Mouse (Mus musculus): ENCODE measurements around the gene Mrps15.
"Not testable (repeated sequence)": the region's sequence is repeated elsewhere in the genome, so short reads cannot be mapped to it uniquely, and the experiment has no call there.

The Mrps15 gene

DNA sequence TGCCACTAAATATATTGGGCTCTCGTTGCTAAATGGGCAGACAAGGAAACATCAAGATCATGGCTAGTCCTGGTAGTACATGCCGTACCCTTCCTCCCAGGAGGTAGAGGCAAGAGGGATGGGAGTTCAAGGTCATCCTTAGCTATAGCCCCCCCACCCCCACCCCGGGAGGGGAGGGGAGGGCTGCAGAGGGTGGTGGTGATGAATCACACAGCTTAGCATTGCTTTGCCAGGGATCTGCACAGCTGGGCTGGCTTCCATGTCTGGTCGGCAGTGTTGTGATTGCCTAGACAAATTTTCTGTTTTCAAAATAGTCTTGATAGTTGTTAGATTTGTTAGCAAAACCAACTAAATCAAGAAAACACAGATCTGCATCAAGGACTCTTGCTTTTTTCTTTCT, 32.5 kb downstream of the Mrps15 start:
- no peak for DNase-seq

DNA sequence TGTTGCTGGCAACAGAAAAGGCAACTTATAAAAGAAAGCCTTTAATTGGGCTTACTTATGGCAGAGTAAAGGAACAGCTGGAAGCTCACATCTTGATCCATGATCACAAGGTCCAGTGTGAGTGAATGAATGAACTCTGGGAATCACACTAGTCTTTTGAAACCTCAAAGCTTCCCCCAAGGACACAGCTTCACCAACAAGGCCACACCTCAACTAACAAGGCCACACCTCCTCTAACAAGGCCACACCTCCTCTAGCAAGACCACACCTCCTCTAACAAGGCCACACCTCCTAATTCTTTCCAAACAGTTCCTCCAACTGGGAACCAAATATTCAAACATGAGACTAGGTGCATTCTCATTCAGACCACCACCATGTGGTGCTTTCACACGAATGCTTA, 34.9 kb downstream of the Mrps15 start:
- DNase-seq = no peak

DNA sequence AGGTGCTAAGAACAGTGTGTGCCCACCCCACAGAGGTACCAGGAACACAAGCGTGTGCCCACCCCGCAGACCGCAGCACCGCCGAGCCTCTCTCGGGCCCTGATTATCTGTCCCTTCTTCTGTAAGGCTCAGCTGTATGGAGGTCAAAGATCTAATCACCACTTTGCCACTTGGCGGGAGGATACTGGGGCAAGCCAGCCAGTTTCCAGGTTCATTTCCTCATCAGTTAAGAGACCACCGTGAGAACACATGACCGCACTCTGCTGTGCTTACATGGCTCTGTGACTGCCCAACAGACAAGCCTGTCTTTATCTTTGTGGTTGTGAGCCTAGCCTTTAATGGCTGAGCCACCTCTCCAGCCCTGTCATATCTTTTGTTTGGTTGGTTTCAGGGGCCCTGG, 36.3 kb downstream of the Mrps15 start:
- no peak for DNase-seq

DNA sequence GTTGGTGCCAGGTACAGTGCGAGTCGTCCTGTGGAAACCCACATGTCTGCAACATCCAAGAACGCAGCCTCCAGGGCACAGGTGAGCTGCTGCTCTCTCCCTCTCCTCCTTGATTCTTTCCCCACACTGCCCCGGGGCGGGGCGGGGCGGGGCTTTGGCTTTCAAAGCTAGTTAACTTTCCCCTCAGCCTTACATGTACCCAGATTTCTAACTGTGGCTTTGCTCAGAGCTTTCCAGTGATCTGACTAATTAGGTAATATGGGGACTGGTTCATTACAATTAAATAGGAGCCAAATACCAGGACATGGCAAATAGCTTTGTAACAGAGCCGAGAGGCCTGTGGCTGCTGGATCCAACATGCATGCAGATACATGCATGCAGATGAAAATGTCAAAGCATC, 37.7 kb downstream of the Mrps15 start:
- DNase-seq = no peak

DNA sequence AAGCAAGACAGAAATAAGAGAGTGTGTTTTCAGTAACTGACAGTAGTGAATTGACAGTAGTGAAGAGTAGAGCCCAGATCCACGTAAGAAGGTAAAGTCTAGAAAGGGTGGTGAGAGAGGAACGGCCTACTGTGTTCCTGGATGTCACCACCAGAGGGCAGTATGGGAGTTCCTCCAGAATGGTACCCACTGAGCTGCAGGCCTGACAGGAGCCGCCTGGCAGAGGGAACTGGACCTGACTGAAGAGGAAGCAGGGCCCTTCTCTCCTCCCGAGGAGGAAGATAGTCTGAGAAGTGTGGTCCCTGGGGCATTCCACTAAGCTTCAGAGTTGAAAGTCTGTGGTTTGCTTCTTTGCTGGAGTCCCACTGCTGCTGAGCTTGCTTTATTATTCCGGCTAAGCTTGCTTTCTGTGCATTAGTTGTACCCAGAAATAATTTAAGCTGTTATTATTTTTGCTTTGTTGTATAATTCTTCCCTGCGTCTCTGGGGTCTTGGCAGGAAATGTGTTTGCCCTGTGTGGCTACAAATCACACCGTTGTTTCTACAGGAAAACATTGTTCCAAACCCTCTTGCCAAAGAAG, 39.4 kb downstream of the Mrps15 start:
- DNase-seq = peak; percentile 86 to 90

DNA sequence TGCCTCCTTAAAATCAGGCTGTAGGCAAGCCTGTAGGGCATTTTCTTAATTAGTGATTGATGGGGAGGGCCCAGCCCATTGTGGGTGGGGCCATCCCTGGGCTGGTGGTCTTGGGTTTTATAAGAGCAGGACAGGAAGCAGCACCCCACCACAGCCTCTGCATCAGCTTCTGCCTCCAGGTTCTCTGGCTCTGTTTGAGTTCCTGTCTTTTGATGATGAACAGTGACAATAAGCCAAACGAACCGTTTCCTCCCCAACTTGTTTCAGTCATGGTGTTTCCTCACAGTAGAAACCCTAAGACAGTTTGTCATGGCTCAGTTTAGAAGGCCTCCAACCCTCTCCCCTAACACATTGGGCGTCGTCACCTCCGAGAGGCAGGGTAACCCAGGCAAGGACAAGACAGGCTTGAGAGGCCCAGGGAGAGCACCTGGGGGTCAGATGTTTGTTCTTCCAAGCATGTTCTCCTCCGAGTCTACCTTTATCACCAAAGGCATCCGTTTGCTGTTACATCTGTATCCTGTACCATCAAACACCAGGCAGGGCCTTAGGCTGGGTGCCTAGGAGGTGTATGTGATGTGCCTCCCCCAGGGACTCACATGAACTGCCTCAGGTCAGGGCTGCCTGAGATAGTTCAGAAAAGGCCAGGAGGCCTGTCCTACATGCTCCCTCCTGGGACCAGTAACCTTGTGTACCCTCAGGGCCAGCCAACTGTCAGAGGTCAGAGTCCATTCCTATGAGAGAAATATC, 43.5 kb downstream of the Mrps15 start:
- no peak for DNase-seq

DNA sequence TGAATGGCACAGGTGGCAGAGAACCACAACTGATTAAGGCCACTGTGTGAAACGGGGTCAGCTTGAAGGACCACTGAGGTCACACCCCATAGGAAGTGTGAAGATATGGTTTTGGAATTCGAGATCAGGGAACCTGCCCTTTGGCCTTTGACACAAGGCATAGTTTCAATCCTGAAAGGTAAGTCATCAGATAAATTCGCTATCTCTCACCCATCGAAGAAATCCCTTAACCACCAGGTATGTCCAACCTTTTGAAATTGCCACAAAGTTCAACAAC, 44.1 kb downstream of the Mrps15 start:
- no peak for DNase-seq

DNA sequence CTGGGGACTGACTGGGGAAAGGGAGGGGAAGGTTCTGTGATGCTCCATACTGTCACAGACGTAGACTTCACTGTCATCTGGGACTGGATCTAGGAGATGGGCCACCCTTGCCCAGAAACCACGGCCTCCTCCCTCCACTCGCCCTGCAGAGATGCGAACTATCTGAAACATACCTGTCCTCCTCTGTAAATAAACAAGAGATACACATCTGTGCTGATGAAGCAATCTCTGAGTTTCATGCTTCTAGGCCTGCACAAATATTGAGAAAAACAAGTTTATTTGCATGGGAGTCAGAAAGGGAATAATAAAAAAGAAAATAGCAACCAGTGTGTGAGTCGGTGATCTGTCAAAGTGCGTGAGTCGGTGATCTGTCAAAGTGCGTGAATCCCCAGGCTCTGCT, 45.1 kb downstream of the Mrps15 start:
- no peak for DNase-seq

DNA sequence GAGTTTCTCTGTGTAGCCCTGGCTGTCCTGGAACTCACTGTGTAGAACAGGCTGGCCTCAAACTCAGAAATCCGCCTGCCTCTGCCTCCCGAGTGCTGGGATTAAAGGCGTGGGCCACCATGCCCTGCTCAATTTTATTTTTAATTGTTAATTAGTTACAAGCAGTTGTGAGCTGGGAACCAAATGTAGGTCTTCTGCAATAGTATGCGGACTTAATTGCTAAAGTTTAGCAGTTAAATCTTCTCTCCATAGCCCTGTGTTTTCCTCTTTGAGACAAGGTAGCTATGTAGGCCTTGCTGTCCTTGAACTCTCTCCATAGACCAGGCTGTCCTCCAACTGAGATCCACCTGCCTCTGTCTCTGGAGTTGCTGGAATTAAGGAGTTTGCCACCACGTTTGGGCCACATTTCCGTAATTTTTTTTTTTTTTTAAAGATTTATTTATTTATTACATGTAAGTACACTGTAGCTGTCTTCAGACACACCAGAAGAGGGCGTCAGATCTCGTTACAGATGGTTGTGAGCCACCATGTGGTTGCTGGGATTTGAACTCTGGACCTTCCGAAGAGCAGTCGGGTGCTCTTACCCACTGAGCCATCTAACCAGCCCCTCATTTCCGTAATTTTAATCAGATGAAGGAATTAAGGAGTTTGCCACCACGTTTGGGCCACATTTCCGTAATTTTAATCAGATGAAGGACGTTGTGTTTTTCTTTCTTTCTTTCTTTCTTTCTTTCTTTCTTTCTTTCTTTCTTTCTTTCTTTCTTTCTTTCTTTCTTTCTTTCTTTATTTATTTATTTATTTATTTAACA, 49.1 kb downstream of the Mrps15 start:
- DNase-seq = not testable (repeated sequence)

DNA sequence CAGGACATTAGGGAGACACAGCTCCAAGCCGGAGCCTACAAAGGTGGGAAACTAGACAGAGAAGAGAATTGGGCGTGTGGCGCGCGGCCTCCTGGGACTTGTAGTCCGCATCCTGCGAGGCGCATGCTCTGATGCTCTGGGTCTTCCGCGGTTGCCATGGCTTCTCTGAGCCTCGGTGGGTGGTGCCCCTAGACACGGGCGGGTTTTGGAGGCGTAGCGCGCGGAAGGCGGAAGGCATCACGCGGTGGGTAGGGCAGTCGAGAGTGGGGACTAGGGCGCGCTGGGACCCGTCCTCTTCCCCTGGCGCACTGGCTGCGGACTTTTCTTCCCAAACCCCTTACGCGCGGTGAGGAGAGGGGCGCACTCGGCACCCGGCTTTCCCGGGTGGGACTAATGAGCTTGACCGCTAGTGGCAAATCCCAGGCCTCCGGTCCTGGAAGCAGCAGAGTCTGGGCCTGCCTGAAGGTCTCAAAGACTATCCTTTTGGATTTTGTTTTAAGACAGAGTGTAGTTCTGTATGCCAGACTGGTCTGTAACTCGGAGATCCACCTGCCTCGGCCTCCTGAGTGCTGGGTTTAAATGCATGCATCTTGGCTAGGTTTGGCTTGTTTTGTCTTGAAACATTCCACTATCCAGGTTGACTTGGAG, 49.9 kb downstream of the Mrps15 start, which contains the start of gene Lsm10:
TSS of gene Lsm10 (plus strand) at position 160 of the 648 bp plus-strand sequence.
- DNase-seq = peak; percentile 95 to 97

DNA sequence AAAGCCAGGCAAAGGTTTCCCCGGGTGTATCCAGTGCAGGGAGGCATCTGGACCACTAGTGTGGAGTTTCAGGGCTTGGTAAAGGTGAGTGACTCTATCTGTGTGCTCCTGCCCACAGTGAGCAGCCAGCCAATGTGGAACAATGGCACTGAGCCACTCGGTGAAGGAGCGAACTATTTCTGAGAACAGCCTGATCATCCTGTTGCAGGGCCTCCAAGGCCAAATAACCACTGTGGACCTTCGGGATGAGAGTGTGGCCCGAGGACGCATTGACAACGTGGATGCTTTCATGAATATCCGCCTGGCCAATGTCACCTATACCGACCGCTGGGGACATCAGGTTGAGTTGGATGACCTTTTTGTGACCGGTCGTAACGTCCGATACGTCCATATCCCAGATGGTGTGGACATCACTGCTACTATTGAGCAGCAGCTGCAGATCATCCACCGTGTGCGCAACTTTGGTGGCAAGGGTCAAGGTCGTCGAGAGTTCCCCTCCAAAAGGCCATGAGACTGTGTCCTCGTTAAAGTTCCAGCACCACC, 51.1 kb downstream of the Mrps15 start:
- no peak for DNase-seq

DNA sequence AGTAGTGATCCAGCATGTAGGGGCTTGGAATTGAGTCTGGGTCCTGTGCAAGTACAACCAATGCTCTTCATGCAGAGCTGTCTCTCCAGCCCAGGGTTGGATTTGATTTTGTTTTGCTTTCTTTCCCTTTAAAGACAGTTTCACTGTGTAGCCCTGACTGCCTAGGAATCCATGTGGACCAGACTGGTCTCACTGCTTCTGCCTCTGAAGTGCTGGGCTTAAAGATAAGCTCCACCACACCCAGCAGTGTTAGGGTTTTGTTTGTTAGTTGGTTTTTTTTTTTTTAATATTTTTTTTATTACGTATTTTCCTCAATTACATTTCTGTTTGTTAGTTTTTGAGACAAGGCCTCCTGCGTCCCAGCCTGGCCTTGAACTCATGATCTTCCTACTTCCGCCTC, 52.6 kb downstream of the Mrps15 start:
- DNase-seq = no peak

DNA sequence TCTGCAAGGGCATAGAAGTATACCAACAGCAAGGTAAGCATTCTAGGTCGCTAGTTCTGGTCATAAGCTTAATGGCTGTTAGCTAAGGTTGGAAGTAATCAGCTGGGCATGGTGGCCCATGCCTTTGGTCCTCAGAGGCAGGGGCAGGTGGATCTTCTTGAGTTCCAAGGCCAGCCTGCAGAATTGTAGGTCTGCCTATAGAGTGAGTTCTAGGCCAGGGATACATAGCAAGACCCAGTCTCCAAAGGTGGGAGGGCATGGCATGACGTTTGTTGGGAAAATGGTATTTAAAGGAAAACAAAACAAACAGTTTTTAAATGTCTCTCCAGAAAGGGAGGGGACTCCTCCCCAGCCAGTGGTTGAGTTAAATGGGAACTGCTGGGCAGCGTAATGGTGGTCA, 54.0 kb downstream of the Mrps15 start:
- DNase-seq = no peak

DNA sequence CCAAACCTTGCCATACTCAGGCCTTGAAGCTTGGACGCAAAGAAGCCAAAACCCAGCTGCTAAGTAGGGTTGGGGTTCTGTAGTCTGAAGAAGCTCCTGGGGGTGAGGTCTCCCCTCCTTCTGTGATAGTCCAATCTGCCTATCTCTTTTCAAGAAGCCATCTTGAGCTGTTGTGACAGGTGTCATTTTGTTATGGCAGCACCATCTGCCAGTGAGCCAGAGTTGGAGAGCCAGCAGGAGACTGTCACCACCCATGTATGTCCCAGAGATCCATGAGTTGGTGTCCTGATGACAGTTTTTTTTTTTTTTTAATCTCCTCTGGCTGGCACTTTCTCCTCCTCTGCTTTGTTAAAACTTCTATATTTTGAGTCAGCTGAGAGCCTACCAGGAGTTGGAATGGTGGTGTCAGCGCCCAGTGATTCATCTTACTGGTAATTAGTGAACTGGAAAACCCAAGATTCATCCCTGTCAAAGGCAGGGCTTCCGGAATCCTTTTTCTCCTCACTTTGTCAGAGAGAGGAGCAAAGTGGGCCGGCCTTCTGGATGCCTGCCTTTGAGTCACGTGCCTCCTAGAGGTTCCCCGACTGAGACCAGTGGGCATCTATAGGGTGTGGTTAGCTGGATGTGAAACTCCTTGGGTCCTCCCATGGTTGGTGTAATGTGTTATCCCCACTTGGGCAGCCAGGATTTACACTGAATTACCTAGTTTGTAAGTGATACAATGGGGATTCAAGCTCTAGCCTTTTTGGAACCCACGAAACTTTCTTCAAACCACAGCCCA, 55.5 kb downstream of the Mrps15 start:
- DNase-seq = peak; percentile 45 to 57

DNA sequence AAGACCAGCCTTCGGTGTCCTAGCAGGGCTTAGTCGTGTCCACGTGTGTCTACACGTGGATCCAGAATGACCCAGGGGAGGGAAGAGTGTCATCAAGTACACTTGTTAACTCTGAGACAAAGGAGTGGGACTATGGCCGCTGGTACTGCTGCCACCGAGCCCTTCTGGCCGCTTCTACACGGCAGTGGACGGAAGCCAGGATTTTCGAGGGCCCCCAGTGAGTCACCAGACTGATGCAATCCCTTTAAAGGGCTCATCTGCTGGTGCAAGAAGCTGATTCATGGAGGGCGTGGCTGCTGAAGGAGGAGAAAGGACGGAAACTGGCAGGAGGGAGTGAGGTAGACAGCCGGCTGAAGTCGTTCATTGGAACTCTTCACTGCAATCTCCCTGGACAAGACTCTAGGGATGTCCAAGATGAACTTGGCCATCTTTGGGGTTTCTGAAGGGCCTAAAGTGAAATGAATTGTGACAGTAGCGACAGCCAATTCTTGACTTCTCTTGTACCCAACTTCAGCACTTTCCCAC, 56.4 kb downstream of the Mrps15 start:
- peak; percentile 77 to 87 for DNase-seq

DNA sequence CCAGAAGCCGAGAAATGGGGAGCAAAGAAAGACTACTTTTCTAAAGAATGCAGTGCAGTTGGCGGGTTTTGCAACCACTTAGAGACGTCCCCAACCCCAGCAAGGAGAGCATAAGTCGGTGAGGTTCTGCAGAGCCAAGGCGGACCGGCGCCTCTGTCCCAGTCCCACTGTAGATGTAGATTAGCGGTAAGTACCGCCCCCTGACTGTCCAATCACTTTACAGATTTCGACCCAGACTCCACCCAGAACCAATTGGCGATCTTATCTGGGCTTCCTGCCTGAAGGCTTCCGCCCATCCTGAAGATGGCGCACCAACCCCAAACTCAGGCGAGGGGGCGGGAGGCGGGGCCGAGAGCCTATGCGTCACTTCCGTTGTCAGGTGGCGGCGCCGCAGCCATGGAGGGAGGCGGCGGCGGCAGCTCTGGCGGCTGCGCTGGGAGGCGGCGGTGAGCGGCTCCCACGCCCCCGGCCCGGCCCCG, 56.9 kb downstream of the Mrps15 start, which contains the start of gene Stk40:
TSS of gene Stk40 (plus strand) at position 368 of the 479 bp plus-strand sequence.
- peak; percentile 98 for DNase-seq

DNA sequence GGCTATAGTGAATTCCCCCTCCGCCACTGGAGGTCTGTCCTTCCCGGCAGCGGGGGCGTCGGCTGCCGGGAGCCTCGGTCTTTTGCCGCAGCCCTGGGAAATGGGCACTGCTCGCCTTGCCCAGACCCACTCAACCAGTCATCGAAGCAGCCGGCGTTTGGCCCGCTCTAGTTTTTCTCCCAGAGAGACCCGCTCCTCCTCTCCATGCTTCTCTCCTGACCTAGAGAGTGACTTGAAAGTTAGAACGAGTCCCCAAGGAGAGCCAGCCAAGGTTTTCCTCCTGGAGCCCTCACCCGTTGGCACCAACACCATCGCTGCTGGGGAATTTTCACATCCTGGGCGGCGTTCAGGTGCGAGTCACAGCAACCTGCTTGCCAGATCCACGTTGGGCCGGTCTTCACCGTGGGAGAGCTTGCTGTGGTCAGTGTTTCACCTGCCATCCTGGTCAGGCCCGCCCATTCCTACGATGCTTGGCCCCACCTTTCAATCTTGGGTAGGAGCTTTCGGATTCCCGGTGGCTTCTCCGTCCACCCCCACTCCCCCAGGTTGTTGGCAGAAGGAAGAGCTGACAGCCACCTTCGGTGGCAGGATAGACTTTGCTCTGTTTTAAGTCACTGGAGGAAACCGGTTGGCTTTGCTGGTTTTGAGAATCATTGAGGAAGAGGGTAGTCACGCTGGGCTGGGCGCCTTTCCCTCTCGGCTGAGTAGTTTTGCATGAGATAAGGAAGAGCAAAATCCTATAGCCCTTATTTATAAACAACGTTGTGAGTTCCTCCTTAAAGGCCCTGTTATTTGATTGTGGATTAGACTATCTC, 57.7 kb downstream of the Mrps15 start:
- peak; percentile 57 to 76 for DNase-seq
